Comparison of ENCODE assay signal across 18 mouse cellular contexts in genomic region chr4:137610256-137610655, GRCm38 (mm10). TPM values are rescaled to one million over a fixed set of nuclear protein-coding genes. Genes with fewer than 3 reads are reported as not detected.
DNase-seq lines count a peak whose midpoint lies in the region; ATAC-seq and TF ChIP-seq lines count a peak whose summit lies in the region.
"Had no signal": no experiment of that assay in that cellular context is flagged by ENCODE, and none has a peak within 500 bp of the region (broad histone marks: within the 10 kb centered on the region; RNA-seq: fewer than 3 reads in every experiment).

No protein-coding gene starts in this region.

- H3K9me3 ChIP-seq in kidney, postnatal 0 days (replicated peaks; ENCODE audit: low read length): no peaks in the 10 kb centered on the region
- no peaks in the 10 kb centered on the region for H3K9me3 ChIP-seq in megakaryocyte, embryonic 14.5 days
- H3K9me3 ChIP-seq: hindbrain, embryonic 12.5 days; intestine, embryonic 15.5 days; midbrain, embryonic 10.5 days had no signal

- H3K4me2 ChIP-seq in kidney, postnatal 0 days (ENCODE audit: low read length): no peak overlapping the region
- H3K4me2 ChIP-seq: hindbrain, embryonic 12.5 days; intestine, embryonic 15.5 days had no signal

- no peak overlapping the region for H3K4me3 ChIP-seq in kidney, postnatal 0 days (replicated peaks; ENCODE audit: low read depth, low read length)
- H3K4me3 ChIP-seq in bone marrow macrophage, adult 2 months (ENCODE audit: insufficient read depth, low read length): peak overlapping the region; percentile 36
- H3K4me3 ChIP-seq in megakaryocyte, embryonic 14.5 days (replicated peaks): peak overlapping the region; percentile 82
- H3K4me3 ChIP-seq: hindbrain, embryonic 12.5 days; intestine, embryonic 15.5 days; midbrain, embryonic 10.5 days had no signal

- WGBS in kidney, postnatal 0 days: 55% methylated on average over 15 of the region's 15 CpGs

- H3K4me1 ChIP-seq in kidney, postnatal 0 days (replicated peaks; ENCODE audit: insufficient read depth, low read length): 0 out of 2 replicates have a peak, but pooled peaks cover 3% of the 10 kb centered on the region
- H3K4me1 ChIP-seq in bone marrow macrophage, adult 2 months (ENCODE audit: control insufficient read depth, insufficient read depth, low read length): peaks cover 37% of the 10 kb centered on the region
- H3K4me1 ChIP-seq in megakaryocyte, embryonic 14.5 days: peaks cover 53% of the 10 kb centered on the region
- H3K4me1 ChIP-seq: hindbrain, embryonic 12.5 days; midbrain, embryonic 10.5 days had no signal

- no peak overlapping the region for H3K27ac ChIP-seq in kidney, postnatal 0 days
- peak overlapping the region; percentile 90 for H3K27ac ChIP-seq in bone marrow macrophage, adult 2 months (ENCODE audit: insufficient read depth, low read depth, low read length)
- H3K27ac ChIP-seq: hindbrain, embryonic 12.5 days; intestine, embryonic 15.5 days; midbrain, embryonic 10.5 days had no signal

- DNase-seq in kidney, postnatal 0 days (ENCODE audit: low spot score): peak; percentile 53
- DNase-seq in kidney, adult 9 months: no peak
- peak; percentile 17 to 18 for DNase-seq in kidney, postnatal 36 days
- no peak for DNase-seq in MN1 (ENCODE audit: low spot score)
- no peak for DNase-seq in adrenal gland, postnatal 4 days (ENCODE audit: low spot score in 2 of 2)
- DNase-seq in layer of hippocampus, adult 18-20 months (ENCODE audit: low spot score in 2 of 2): no peak
- DNase-seq: cerebellum, adult 2 months; heart, adult 11 months; left cerebral cortex, postnatal 4 days; lung, adult 2 months had no signal

- no peak for TF ChIP-seq CTCF in kidney, postnatal 0 days (IDR thresholded peaks at IDR 0.05; ENCODE audit: low read depth)
- TF ChIP-seq CTCF in bone marrow macrophage, adult 2 months (IDR thresholded peaks at IDR 0.05; ENCODE audit: low read depth, low read length): no peak

- no peaks in the 10 kb centered on the region for H3K27me3 ChIP-seq in kidney, postnatal 0 days (ENCODE audit: insufficient read depth, low read length)
- H3K27me3 ChIP-seq in megakaryocyte, embryonic 14.5 days (replicated peaks): no peaks in the 10 kb centered on the region
- H3K27me3 ChIP-seq: hindbrain, embryonic 12.5 days; intestine, embryonic 15.5 days had no signal

- no peak overlapping the region for H3K9ac ChIP-seq in kidney, postnatal 0 days (ENCODE audit: low read depth, low read length)
- H3K9ac ChIP-seq: hindbrain, embryonic 12.5 days; intestine, embryonic 15.5 days had no signal

- H3K36me3 ChIP-seq in kidney, postnatal 0 days (ENCODE audit: insufficient read depth, low read length): peaks cover 63% of the 10 kb centered on the region
- H3K36me3 ChIP-seq in megakaryocyte, embryonic 14.5 days (replicated peaks; ENCODE audit: low read length): peaks cover 92% of the 10 kb centered on the region

- no peak for TF ChIP-seq POLR2A in bone marrow macrophage, adult 2 months (IDR thresholded peaks at IDR 0.05; ENCODE audit: borderline replicate concordance, low read depth, low read length)

- ATAC-seq in kidney, postnatal 0 days (replicated peaks; ENCODE audit: low FRiP score, low read depth): no peak
- ATAC-seq: intestine, embryonic 15.5 days had no signal

RNA-seq across cellular contexts. Expression of gene Usp48, which starts 16.7 kb away (rescaled TPM):
- 40.4 and 49.2 TPM in 2 replicates for polyA plus RNA-seq in kidney, postnatal 0 days (2015; fragmentation: Nextera tagmentation; extraction: Ambion mirVana)
- polyA plus RNA-seq in bone marrow macrophage, adult 2 months (2012; ENCODE audit: insufficient read depth, insufficient read length, missing spikeins): 162 and 193 TPM in 2 replicates
- 21.7 and 46.2 TPM in 2 replicates for polyA plus RNA-seq in megakaryocyte, embryonic 14.5 days (2012; ENCODE audit: insufficient read depth, low replicate concordance)
- total RNA-seq in adrenal gland, postnatal 4 days (2021): 100 to 1,000 TPM; 139 to 150 TPM
- 100 to 1,000 TPM; 111 to 136 TPM for total RNA-seq in layer of hippocampus, adult 18-20 months (2021)

RNA-seq across cellular contexts. Expression of gene Ldlrad2, which starts 35.9 kb away (rescaled TPM):
- polyA plus RNA-seq in kidney, postnatal 0 days (2015; fragmentation: Nextera tagmentation; extraction: Ambion mirVana): not detected in 2 replicates
- not detected in 2 replicates for polyA plus RNA-seq in bone marrow macrophage, adult 2 months (2012; ENCODE audit: insufficient read depth, insufficient read length, missing spikeins)
- polyA plus RNA-seq in megakaryocyte, embryonic 14.5 days (2012; ENCODE audit: insufficient read depth, low replicate concordance): not detected in 2 replicates
- total RNA-seq in adrenal gland, postnatal 4 days (2021): not detected
- not detected for total RNA-seq in layer of hippocampus, adult 18-20 months (2021)
- total RNA-seq: layer of hippocampus, postnatal 14 days; left cerebral cortex, postnatal 4 days had no signal
- polyA plus RNA-seq: cerebellum, adult 2 months; forebrain, embryonic 11.5 days; heart, embryonic 16.5 days; hindbrain, embryonic 12.5 days; intestine, embryonic 15.5 days; lung, adult 2 months; midbrain, embryonic 10.5 days had no signal

RNA-seq across cellular contexts. Expression of gene Rap1gap, which starts 54.3 kb away (rescaled TPM):
- polyA plus RNA-seq in kidney, postnatal 0 days (2015; fragmentation: Nextera tagmentation; extraction: Ambion mirVana): 28.5 and 30.6 TPM in 2 replicates
- 2.9 and 3.0 TPM in 2 replicates for polyA plus RNA-seq in bone marrow macrophage, adult 2 months (2012; ENCODE audit: insufficient read depth, insufficient read length, missing spikeins)
- polyA plus RNA-seq in megakaryocyte, embryonic 14.5 days (2012; ENCODE audit: insufficient read depth, low replicate concordance): 3.9 and 26.0 TPM in 2 replicates
- total RNA-seq in adrenal gland, postnatal 4 days (2021): 10 to 100 TPM; 83.5 to 96.1 TPM
- total RNA-seq in layer of hippocampus, adult 18-20 months (2021): 100 to 1,000 TPM; 259 to 271 TPM

Comparison
In these comparisons a context has a peak if more than half of its experiments do, and no peak if none do; other contexts are left out.
1. DNase-seq: peak in kidney, postnatal 0 days (single experiment) and kidney, postnatal 36 days (2 of 2); none in kidney, adult 9 months (single experiment), MN1 (single experiment), adrenal gland, postnatal 4 days (0 of 2) and layer of hippocampus, adult 18-20 months (0 of 2).